Mouse (Mus musculus): ENCODE measurements around the gene B130006D01Rik.

DNA sequence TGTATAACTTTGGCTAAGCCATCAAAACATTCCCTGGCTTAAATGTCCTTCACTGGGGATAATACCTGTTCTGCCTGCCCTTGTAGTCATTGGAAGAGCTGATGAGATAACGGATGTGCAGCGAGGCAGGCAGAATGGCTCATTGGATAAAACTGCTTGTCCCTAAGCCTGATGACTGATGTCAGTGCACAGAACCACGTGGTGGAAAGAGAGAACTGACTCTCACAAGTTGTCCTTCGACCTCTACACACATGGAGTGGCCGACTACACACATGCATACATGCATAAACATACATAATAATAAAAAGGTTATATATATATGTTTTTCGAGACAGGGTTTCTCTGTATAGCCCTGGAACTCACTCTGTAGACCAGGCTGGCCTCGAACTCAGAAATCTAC is 12.9 kb upstream of the B130006D01Rik start:
- no peak for TF ChIP-seq CTCF (IDR thresholded peaks at IDR 0.05; ENCODE audit: control insufficient read depth, insufficient read depth, insufficient replicate concordance, low read depth, low read length)
- TF ChIP-seq POLR2A (IDR thresholded peaks at IDR 0.05; ENCODE audit: control insufficient read depth, low read depth, low read length) = no peak
